Mouse (Mus musculus): ENCODE data around the gene Mrpl43. TPM values are rescaled to one million over a fixed set of nuclear protein-coding genes. Genes with fewer than 3 reads are reported as not detected.

Gene Mrpl43
- 75.6 and 83.0 TPM in 2 replicates for polyA plus RNA-seq (2016; fragmentation: Nextera tagmentation; extraction: Ambion mirVana)

GRCm38 (mm10) chr19:45005957-45006712 lies at the start of gene Mrpl43:
Gene Mrpl43 (minus strand): TSS chr19:45006442.
- Histone ChIP-seq H3K27me3 (ENCODE audit: insufficient read depth, poor library complexity, severe bottlenecking) (no peaks in the 10 kb centered on the region), H3K4me1 (replicated peaks) (peaks cover 43% of the 10 kb centered on the region), H3K9me3 (no peaks in the 10 kb centered on the region), H3K4me3 (peak within 1 kb of the TSS; percentile 99), H3K27ac (peak within 1 kb of the TSS; percentile 91), H3K36me3 (peaks cover 71% of the 10 kb centered on the region)
- peak; percentile 95 for DNase-seq (ENCODE audit: low spot score)
- under 1% methylated on average over 82 of the region's 82 CpGs for WGBS

DNA sequence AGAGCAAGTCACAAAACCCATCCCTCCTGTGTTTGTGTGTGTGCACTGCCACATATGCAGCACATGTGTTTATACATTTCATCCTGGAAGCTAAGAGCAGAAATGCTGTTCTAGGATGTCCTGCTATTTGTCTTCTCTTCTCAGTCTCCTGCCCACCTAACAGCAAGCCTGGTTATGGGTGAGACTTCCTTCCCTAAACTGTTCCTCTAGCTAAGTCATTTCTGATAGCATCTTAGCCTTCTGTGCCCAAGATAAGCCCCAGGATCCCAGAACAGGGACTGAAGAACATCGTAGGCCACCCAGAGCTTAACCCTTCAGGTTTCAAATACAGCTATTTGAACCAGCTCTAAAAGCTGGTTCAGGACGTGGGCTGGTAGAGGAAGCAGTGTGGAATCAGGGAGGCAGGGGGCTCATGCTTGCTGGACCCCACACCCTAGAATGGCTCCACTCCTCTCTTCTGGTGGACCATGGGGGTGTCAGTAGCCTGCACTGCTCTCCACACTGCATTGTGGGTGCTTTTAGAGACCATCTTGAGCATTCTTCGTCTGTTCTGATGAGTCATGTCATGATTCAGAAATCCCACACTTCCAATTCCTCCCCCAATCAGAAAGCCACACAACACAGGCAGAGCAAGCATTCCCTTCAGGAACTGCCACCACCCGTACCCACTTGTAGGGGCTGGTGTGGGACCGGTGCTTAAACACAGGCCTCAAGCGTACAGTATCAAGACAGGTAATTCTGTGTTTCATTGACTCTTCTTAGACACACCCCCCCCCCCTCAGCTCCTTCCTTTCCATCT lies 48.8 kb upstream of the Mrpl43 start:
- H3K9me3 ChIP-seq: no peaks in the 10 kb centered on the region
- H3K36me3 ChIP-seq: peaks cover 18% of the 10 kb centered on the region; the same call in 1 of the 2 replicates
- DNase-seq (ENCODE audit: low spot score): no peak
- no peak overlapping the region for H3K27ac ChIP-seq
- peaks cover 14% of the 10 kb centered on the region for H3K27me3 ChIP-seq (ENCODE audit: insufficient read depth, poor library complexity, severe bottlenecking)
- H3K4me3 ChIP-seq: no peak overlapping the region
- WGBS: 85% methylated on average over 6 of the region's 6 CpGs
- H3K4me1 ChIP-seq (replicated peaks): peaks cover 31% of the 10 kb centered on the region

GRCm38 (mm10) chr19:45053451-45053850 lies 47.2 kb upstream of the Mrpl43 start:
- no peak overlapping the region for H3K27ac ChIP-seq
- no peak for DNase-seq (ENCODE audit: low spot score)
- H3K36me3 ChIP-seq: peaks cover 18% of the 10 kb centered on the region; the same call in 1 of the 2 replicates
- H3K27me3 ChIP-seq (ENCODE audit: insufficient read depth, poor library complexity, severe bottlenecking): peaks cover 30% of the 10 kb centered on the region
- H3K4me3 ChIP-seq: no peak overlapping the region
- no peaks in the 10 kb centered on the region for H3K9me3 ChIP-seq
- peaks cover 27% of the 10 kb centered on the region for H3K4me1 ChIP-seq (replicated peaks)
- 89% methylated on average over 8 of the region's 8 CpGs for WGBS

DNA sequence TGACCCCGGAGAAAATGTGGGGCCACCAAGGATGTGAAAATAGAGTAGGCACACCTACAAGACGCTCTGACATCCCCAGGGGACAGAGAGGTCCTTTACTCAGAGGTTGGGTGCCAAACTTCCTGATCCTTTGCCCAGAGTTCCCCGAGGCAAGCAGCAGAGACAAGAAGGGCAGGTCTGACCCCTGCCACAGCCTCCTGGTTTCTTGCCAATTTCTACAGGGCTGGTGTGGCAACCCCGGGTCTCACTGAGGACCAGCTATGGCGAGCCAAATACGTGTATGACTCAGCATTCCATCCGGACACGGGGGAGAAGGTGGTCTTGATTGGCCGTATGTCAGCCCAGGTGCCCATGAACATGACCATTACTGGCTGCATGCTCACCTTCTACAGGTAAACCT lies 43.3 kb upstream of the Mrpl43 start:
- no peaks in the 10 kb centered on the region for H3K9me3 ChIP-seq
- H3K36me3 ChIP-seq: peaks cover 18% of the 10 kb centered on the region; the same call in 1 of the 2 replicates
- WGBS: 81% methylated on average over 9 of the region's 9 CpGs

DNA sequence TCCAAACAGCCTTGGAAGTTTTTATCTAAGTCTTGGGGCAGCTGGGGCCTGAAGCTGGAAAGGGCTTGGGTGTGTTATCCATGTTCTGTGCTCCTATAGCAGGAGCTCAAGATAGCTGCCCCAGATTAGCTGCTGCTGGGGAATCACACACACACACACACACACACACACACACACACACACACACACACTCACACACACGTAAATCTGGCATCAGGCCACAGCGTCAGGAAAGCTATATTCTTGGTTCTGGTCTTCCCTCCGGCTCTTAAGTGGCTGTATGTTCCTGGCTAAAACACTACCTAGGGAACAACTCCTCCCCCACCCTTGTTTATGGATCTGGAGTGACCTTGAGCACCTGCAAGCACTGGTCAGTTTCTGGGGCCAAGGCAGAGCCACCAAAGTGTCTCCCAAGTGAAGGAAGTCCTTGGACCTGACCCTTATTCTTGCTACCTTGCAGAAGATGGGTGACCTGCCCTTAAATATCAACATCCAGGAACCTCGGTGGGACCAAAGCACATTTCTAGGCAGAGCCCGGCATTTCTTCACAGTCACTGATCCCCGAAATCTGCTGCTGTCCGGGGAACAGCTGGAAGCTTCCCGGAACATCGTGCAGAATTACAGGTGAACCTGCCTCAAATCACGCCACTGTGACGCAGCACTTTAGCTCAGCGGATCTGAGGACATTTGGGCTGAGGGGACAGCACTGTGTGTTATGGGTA lies 42.6 kb upstream of the Mrpl43 start:
- peaks cover 63% of the 10 kb centered on the region for H3K27me3 ChIP-seq (ENCODE audit: insufficient read depth, poor library complexity, severe bottlenecking)
- peaks cover 14% of the 10 kb centered on the region; the same call in 1 of the 2 replicates for H3K36me3 ChIP-seq
- WGBS: 86% methylated on average over 12 of the region's 12 CpGs
- peak overlapping the region; percentile 61; the same call in 1 of the 2 replicates for H3K4me3 ChIP-seq
- no peaks in the 10 kb centered on the region for H3K9me3 ChIP-seq
- peak overlapping the region; percentile 86; the same call in 1 of the 2 replicates for H3K27ac ChIP-seq
- H3K4me1 ChIP-seq (replicated peaks): peaks cover 41% of the 10 kb centered on the region
- no peak for DNase-seq (ENCODE audit: low spot score)

More for the DNA sequence above, 43.3 kb upstream of the Mrpl43 start:
- H3K27ac ChIP-seq: no peak overlapping the region
- no peak overlapping the region for H3K4me3 ChIP-seq
- H3K27me3 ChIP-seq (ENCODE audit: insufficient read depth, poor library complexity, severe bottlenecking): peaks cover 59% of the 10 kb centered on the region
- DNase-seq (ENCODE audit: low spot score): no peak
- H3K4me1 ChIP-seq (replicated peaks): peaks cover 43% of the 10 kb centered on the region

GRCm38 (mm10) chr19:45047935-45048643 lies 41.8 kb upstream of the Mrpl43 start:
- peaks cover 41% of the 10 kb centered on the region for H3K4me1 ChIP-seq (replicated peaks)
- peaks cover 10% of the 10 kb centered on the region; the same call in 1 of the 2 replicates for H3K36me3 ChIP-seq
- H3K27me3 ChIP-seq (ENCODE audit: insufficient read depth, poor library complexity, severe bottlenecking): peaks cover 70% of the 10 kb centered on the region
- H3K9me3 ChIP-seq: no peaks in the 10 kb centered on the region
- 62% methylated on average over 11 of the region's 11 CpGs for WGBS
- peak overlapping the region; percentile 61 for H3K4me3 ChIP-seq
- DNase-seq (ENCODE audit: low spot score): no peak
- H3K27ac ChIP-seq: peak overlapping the region; percentile 86

- H3K27me3 ChIP-seq (ENCODE audit: insufficient read depth, poor library complexity, severe bottlenecking): peaks cover 75% of the 10 kb centered on the region
- H3K27ac ChIP-seq: peak within 1 kb of the TSS; percentile 86
- H3K36me3 ChIP-seq: peaks cover 5% of the 10 kb centered on the region; the same call in 1 of the 2 replicates
- peak within 1 kb of the TSS; percentile 61 for H3K4me3 ChIP-seq
- under 1% methylated on average over 26 of the region's 26 CpGs for WGBS
- peaks cover 41% of the 10 kb centered on the region for H3K4me1 ChIP-seq (replicated peaks)
- no peaks in the 10 kb centered on the region for H3K9me3 ChIP-seq
- DNase-seq (ENCODE audit: low spot score): peak; percentile 80
These were observed 41.2 kb upstream of the Mrpl43 start, which contains the start of gene Sfxn3 for GRCm38 (mm10) chr19:45047417-45047934. Gene Sfxn3 (plus strand): TSS chr19:45047503.

GRCm38 (mm10) chr19:45046523-45047321 lies 40.5 kb upstream of the Mrpl43 start:
- WGBS: 2% methylated on average over 34 of the region's 34 CpGs
- H3K4me3 ChIP-seq: peak overlapping the region; percentile 61
- H3K27ac ChIP-seq: peak overlapping the region; percentile 86
- H3K9me3 ChIP-seq: no peaks in the 10 kb centered on the region
- DNase-seq (ENCODE audit: low spot score): peak; percentile 62
- peaks cover 83% of the 10 kb centered on the region for H3K27me3 ChIP-seq (ENCODE audit: insufficient read depth, poor library complexity, severe bottlenecking)
- no peaks in the 10 kb centered on the region for H3K36me3 ChIP-seq
- peaks cover 43% of the 10 kb centered on the region for H3K4me1 ChIP-seq (replicated peaks)

DNA sequence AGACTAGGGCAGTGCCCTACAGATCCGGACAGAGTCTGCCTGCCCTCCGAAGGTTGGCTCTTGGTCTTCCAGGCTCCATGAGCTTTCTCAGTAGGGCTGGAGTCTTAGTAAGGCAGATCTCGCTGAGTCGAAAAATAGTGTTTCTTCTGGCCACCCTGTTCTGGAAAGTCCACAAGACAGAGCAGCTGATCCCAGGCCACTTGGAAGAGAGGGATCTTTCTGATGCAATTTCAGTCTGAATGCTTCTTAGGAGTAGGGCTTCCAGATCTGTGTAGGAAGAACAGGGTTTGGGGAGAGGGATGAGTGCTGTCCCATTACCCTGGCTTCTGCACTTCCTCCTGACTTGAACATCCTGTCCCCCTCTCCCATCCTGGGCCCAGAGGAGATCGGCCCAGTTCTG lies 39.4 kb upstream of the Mrpl43 start, which contains the start of gene Pdzd7:
Gene Pdzd7, minus strand, starts transcription at position 67 of the 400 bp plus-strand sequence.
- WGBS: 75% methylated on average over 5 of the region's 5 CpGs
- no peak for DNase-seq (ENCODE audit: low spot score)
- Histone ChIP-seq H3K36me3 (no peaks in the 10 kb centered on the region), H3K27me3 (ENCODE audit: insufficient read depth, poor library complexity, severe bottlenecking) (peaks cover 92% of the 10 kb centered on the region), H3K4me3 (peak within 1 kb of the TSS; percentile 61), H3K27ac (peak within 1 kb of the TSS; percentile 86), H3K4me1 (replicated peaks) (peaks cover 53% of the 10 kb centered on the region), H3K9me3 (no peaks in the 10 kb centered on the region)

GRCm38 (mm10) chr19:45045236-45045635 lies 39.0 kb upstream of the Mrpl43 start:
- H3K27me3 ChIP-seq (ENCODE audit: insufficient read depth, poor library complexity, severe bottlenecking): peaks cover 92% of the 10 kb centered on the region
- no peaks in the 10 kb centered on the region for H3K9me3 ChIP-seq
- no peak overlapping the region for H3K4me3 ChIP-seq
- no peak overlapping the region for H3K27ac ChIP-seq
- no peaks in the 10 kb centered on the region for H3K36me3 ChIP-seq
- peaks cover 54% of the 10 kb centered on the region for H3K4me1 ChIP-seq (replicated peaks)
- WGBS: 47% methylated on average over 15 of the region's 15 CpGs
- DNase-seq (ENCODE audit: low spot score): no peak

DNA sequence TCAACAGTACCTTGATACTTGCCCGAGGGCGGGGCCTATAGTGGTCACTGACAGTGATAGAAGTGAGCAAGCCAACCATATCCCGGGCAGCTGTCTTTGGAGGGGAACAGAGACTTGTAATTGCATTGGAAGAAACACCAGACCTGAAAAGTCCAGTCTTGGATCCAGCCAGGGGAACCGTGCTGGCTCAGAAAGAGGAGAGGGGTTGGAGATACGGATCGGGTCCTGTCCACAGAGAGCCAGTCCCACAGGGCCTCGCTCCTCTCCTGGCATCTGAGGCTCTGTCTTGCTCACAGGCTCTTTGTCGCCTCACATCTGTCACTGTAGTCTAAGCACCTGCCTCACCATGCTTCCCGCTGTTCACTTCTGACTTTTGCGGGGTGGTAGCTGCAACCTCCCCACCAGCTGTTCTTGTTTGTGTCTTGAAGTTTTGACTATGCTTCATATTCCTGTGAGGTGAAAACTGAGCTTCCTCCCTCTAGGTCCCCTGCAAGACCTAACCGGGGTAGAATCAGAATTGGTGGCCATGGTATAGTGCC lies 38.2 kb upstream of the Mrpl43 start:
- H3K36me3 ChIP-seq: no peaks in the 10 kb centered on the region
- no peaks in the 10 kb centered on the region for H3K9me3 ChIP-seq
- H3K4me3 ChIP-seq: no peak overlapping the region
- peaks cover 60% of the 10 kb centered on the region for H3K4me1 ChIP-seq (replicated peaks)
- WGBS: 66% methylated on average over 11 of the region's 11 CpGs
- DNase-seq (ENCODE audit: low spot score): no peak
- peaks cover 92% of the 10 kb centered on the region for H3K27me3 ChIP-seq (ENCODE audit: insufficient read depth, poor library complexity, severe bottlenecking)
- H3K27ac ChIP-seq: no peak overlapping the region
